Mouse (Mus musculus) lung, embryonic 14.5 days (tissue): ENCODE results near the gene Rapgef5. TPM values are rescaled to one million over a fixed set of nuclear protein-coding genes. Genes with fewer than 3 reads are reported as not detected.

ENCODE experiments used
- ATAC-seq: fragments of 200-750 bp; cut with Nextera tagmentation; 2 replicates; pipeline ENCODE4 v1.8.0; 2017; ENCODE audit warnings: mild to moderate bottlenecking, moderate TSS enrichment, moderate library complexity; ENCODE audit not compliant: insufficient read depth
- DNase-seq: peaks from one replicate; pipeline ENCODE4 v3.0.0-alpha.2; 2015
- H3K27ac ChIP-seq: fragments of 300-500 bp; sonication (generic); 2 replicates; pipeline ENCODE4 v1.5.1; 2014; ENCODE audit warnings: low read depth, mild to moderate bottlenecking, moderate library complexity
- H3K27me3 ChIP-seq: fragments of 300-500 bp; sonication (generic); 2 replicates; pipeline ENCODE4 v1.6.1; 2014; ENCODE audit warnings: low read length, control low read depth; ENCODE audit not compliant: insufficient read depth
- H3K36me3 ChIP-seq: fragments of 300-500 bp; sonication (generic); 2 replicates; pipeline ENCODE4 v1.6.1; 2014; ENCODE audit warnings: control low read depth; ENCODE audit not compliant: insufficient read depth
- H3K4me1 ChIP-seq: fragments of 300-500 bp; sonication (generic); 2 replicates; pipeline ENCODE4 v1.6.1; 2014; ENCODE audit warnings: antibody characterized with exemption, control low read depth; ENCODE audit not compliant: insufficient read depth
- H3K4me2 ChIP-seq: fragments of 300-500 bp; sonication (generic); 2 replicates; pipeline ENCODE4 v1.6.1; 2014; ENCODE audit warnings: mild to moderate bottlenecking
- H3K4me3 ChIP-seq: fragments of 300-500 bp; sonication (generic); 2 replicates; pipeline ENCODE4 v1.5.1; 2014; ENCODE audit warnings: low read depth, low read length
- H3K9ac ChIP-seq: fragments of 300-500 bp; sonication (generic); 2 replicates; pipeline ENCODE4 v1.6.1; 2014
- H3K9me3 ChIP-seq: fragments of 300-500 bp; sonication (generic); 2 replicates; pipeline ENCODE4 v1.6.1; 2016; ENCODE audit warnings: low read depth, low read length, control low read depth
- CTCF ChIP-seq: IDR thresholded peaks from 2 replicates; pipeline ENCODE4 v1.5.1; 2016; ENCODE audit warnings: antibody characterized with exemption, low read depth
- WGBS: fragments of 180-500 bp; shearing (Covaris S2); extraction: QIAGEN DNeasy Blood & Tissue Kit; methylation state at CpG from one replicate; pipeline ENCODE4 v1.1.7; 2014; 5-methylcytosine and 5-hydroxymethylcytosine counted together
- polyA plus RNA-seq: library from polyadenylated mRNA; unstranded; fragments of >200 nt; fragmentation: Nextera tagmentation; extraction: Ambion mirVana; gene quantifications from 2 replicates; pipeline ENCODE4 v1.2.1, GENCODE M21; 2014

The Rapgef5 gene
- polyA plus RNA-seq, 1 experiment from 2014 or later, result 22.9 TPM

GRCm38 (mm10) chr12:117746611-117747010, 230.3 kb downstream of the Rapgef5 start:
- no peak for DNase-seq
- Histone ChIP-seq H3K9me3 (no peaks in the 10 kb centered on the region), H3K27me3 (no peaks in the 10 kb centered on the region), H3K27ac (no peak overlapping the region), H3K9ac (no peak overlapping the region), H3K36me3 (peaks cover 8% of the 10 kb centered on the region; the same call in 1 of the 2 replicates), H3K4me2 (no peak overlapping the region), H3K4me1 (no peaks in the 10 kb centered on the region), H3K4me3 (no peak overlapping the region)
- no peak for ATAC-seq
- 86% methylated on average over 7 of the region's 7 CpGs for WGBS
- no peak for TF ChIP-seq CTCF

DNA sequence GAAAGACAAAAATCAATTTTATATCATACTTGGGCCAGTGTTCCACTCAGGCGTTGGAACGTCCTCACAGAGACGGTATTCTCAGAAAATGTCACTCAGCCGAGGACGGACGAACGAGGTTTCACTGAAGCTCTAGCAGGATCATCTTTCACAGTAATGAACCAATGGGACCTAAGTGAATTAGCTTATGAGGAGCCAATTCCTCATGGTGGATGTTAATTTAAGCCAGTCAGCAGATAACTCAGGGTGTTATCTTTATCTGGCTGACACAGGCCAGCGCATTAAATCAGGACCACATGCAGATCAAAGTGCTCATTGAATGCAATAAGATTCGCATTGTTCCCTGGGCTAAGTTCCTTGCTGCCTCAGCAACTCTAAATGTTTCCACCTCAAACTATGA, 234.8 kb downstream of the Rapgef5 start:
- TF ChIP-seq CTCF, result no peak
- H3K27me3 ChIP-seq, result no peaks in the 10 kb centered on the region
- H3K4me2 ChIP-seq, result no peak overlapping the region; the same call in 1 of the 2 replicates
- H3K9me3 ChIP-seq, result no peaks in the 10 kb centered on the region
- 18% methylated on average over 9 of the region's 9 CpGs for WGBS
- DNase-seq, result peak; percentile 18
- H3K36me3 ChIP-seq, result peaks cover 8% of the 10 kb centered on the region; the same call in 1 of the 2 replicates
- H3K27ac ChIP-seq, result peak overlapping the region; percentile 30; the same call in 1 of the 2 replicates
- 0 out of 2 replicates have a peak, but pooled peaks have one; percentile 42 for ATAC-seq
- H3K4me3 ChIP-seq, result no peak overlapping the region
- no peak overlapping the region for H3K9ac ChIP-seq
- no peaks in the 10 kb centered on the region for H3K4me1 ChIP-seq

GRCm38 (mm10) chr12:117751520-117752383, 235.5 kb downstream of the Rapgef5 start:
- Histone ChIP-seq H3K9me3 (no peaks in the 10 kb centered on the region), H3K4me2 (peak overlapping the region; percentile 28; the same call in 1 of the 2 replicates), H3K27me3 (no peaks in the 10 kb centered on the region), H3K4me3 (no peak overlapping the region), H3K36me3 (peaks cover 8% of the 10 kb centered on the region; the same call in 1 of the 2 replicates), H3K27ac (peak overlapping the region; percentile 30; the same call in 1 of the 2 replicates), H3K9ac (no peak overlapping the region), H3K4me1 (no peaks in the 10 kb centered on the region)
- TF ChIP-seq CTCF, result no peak
- WGBS, result 40% methylated on average over 25 of the region's 25 CpGs
- DNase-seq (peak; percentile 63), ATAC-seq (peak; percentile 55)

DNA sequence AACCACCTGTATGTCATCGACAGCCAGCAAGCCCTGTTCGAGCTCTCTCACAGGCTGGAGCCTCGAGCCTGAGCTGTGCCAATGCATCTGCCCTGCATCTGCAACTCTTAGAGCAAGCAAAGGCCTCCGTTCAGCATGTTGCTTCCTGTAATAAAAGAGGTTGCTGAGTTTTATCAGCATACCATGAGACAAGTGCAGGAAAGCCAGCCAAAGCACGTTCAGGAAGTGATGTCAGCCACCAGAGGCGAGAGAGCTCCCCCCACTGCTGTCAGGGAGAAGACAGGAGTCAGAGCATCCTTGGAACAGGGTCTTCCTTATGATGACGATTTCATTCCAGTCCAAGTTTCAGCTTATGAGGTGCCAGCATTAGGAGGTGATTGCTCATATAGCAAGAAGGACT, 239.7 kb downstream of the Rapgef5 start:
- Histone ChIP-seq H3K27me3 (no peaks in the 10 kb centered on the region), H3K4me1 (no peaks in the 10 kb centered on the region), H3K4me2 (no peak overlapping the region), H3K9ac (no peak overlapping the region), H3K27ac (no peak overlapping the region), H3K36me3 (no peaks in the 10 kb centered on the region; the same call in 1 of the 2 replicates), H3K4me3 (no peak overlapping the region), H3K9me3 (no peaks in the 10 kb centered on the region)
- ATAC-seq (peak; percentile 33; the same call in 1 of the 2 replicates), DNase-seq (peak; percentile 34)
- no peak for TF ChIP-seq CTCF
- WGBS, result 26% methylated on average over 7 of the region's 7 CpGs

DNA sequence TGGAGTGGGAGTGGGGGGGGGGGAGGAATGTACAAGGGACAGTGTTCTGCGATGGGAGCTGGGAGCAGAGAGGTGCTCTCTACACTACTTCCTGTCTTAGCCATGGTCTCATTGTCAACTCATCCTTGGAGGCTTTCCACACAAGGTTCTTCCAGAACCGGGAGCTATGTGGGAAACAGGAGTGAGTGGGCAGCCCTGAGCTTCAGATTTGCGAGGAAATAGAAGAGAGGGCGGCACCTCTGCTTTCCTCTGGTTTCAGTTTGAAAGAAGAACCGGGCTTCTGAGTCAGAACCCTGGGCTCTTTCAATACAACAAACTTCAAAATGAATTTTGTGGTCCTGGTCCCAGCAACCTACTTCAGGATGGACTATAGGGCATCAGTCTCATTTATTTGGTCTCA, 244.1 kb downstream of the Rapgef5 start:
- no peaks in the 10 kb centered on the region; the same call in 1 of the 2 replicates for H3K36me3 ChIP-seq
- H3K4me2 ChIP-seq, result no peak overlapping the region
- no peak overlapping the region for H3K27ac ChIP-seq
- H3K9ac ChIP-seq, result no peak overlapping the region
- H3K27me3 ChIP-seq, result no peaks in the 10 kb centered on the region
- TF ChIP-seq CTCF, result no peak
- 80% methylated on average over 5 of the region's 5 CpGs for WGBS
- DNase-seq (no peak), ATAC-seq (no peak)
- no peaks in the 10 kb centered on the region for H3K4me1 ChIP-seq
- no peaks in the 10 kb centered on the region for H3K9me3 ChIP-seq
- no peak overlapping the region for H3K4me3 ChIP-seq

GRCm38 (mm10) chr12:117760846-117761245, 244.6 kb downstream of the Rapgef5 start:
- no peak overlapping the region for H3K4me2 ChIP-seq
- no peak overlapping the region for H3K27ac ChIP-seq
- no peaks in the 10 kb centered on the region; the same call in 1 of the 2 replicates for H3K36me3 ChIP-seq
- DNase-seq (no peak), ATAC-seq (no peak)
- no peaks in the 10 kb centered on the region for H3K27me3 ChIP-seq
- H3K4me1 ChIP-seq, result no peaks in the 10 kb centered on the region
- no peak overlapping the region for H3K4me3 ChIP-seq
- H3K9me3 ChIP-seq, result no peaks in the 10 kb centered on the region
- H3K9ac ChIP-seq, result no peak overlapping the region
- TF ChIP-seq CTCF, result no peak

- DNase-seq, result peak; percentile 54
- 30% methylated on average over 1 of the region's 1 CpGs for WGBS
- no peak overlapping the region for H3K27ac ChIP-seq
- no peak overlapping the region for H3K4me2 ChIP-seq
- no peaks in the 10 kb centered on the region for H3K4me1 ChIP-seq
- H3K9ac ChIP-seq, result no peak overlapping the region
- ATAC-seq, result peak; percentile 47
- no peaks in the 10 kb centered on the region for H3K36me3 ChIP-seq
- no peaks in the 10 kb centered on the region for H3K27me3 ChIP-seq
- no peaks in the 10 kb centered on the region for H3K9me3 ChIP-seq
- no peak for TF ChIP-seq CTCF
- no peak overlapping the region for H3K4me3 ChIP-seq
Observed at GRCm38 (mm10) chr12:117761698-117762097, 245.4 kb downstream of the Rapgef5 start.
